In the genomic region with DNA sequence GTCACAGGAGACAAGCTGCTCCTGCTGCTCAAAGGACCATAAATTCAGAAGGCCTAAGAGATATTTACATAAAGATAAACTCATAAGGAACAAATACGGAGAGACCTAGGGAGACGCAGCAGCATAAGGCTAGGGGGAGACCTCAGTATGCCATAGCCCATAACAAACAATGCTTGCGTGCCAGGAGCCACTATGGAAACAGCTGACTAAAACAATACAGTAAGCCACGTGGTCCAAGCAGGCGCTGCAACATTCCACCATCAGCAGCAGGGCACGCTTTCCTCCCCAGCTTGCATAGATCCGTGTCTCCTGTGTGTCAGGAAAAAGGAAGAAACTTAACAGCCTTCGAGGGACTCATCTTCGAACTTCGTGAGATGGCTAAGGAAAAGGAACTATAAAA, we compare ENCODE assay signal across 11 mouse cellular contexts.
DNase-seq lines count a peak whose midpoint lies in the region; ATAC-seq lines count a peak whose summit lies in the region.
"Had no signal": no experiment of that assay in that cellular context is flagged by ENCODE, and none has a peak within 500 bp of the region (broad histone marks: within the 10 kb centered on the region; RNA-seq: fewer than 3 reads in every experiment).

No protein-coding gene starts in this region.

- peaks cover 9% of the 10 kb centered on the region; the same call in 1 of the 2 replicates for H3K4me1 ChIP-seq in heart, embryonic 12.5 days (replicated peaks)
- H3K4me1 ChIP-seq in megakaryocyte, embryonic 14.5 days: peaks cover 54% of the 10 kb centered on the region
- H3K4me1 ChIP-seq in intestine, embryonic 16.5 days (ENCODE audit: control insufficient read depth, insufficient read depth, low read length): peaks cover 5% of the 10 kb centered on the region; the same call in 1 of the 2 replicates
- peaks cover 17% of the 10 kb centered on the region for H3K4me1 ChIP-seq in neural tube, embryonic 15.5 days
- H3K4me1 ChIP-seq: liver, embryonic 15.5 days had no signal

- no peak overlapping the region for H3K27ac ChIP-seq in heart, embryonic 12.5 days (ENCODE audit: poor library complexity, severe bottlenecking)
- no peak overlapping the region for H3K27ac ChIP-seq in intestine, embryonic 16.5 days (ENCODE audit: low read length)
- no peak overlapping the region for H3K27ac ChIP-seq in neural tube, embryonic 15.5 days (replicated peaks)
- H3K27ac ChIP-seq: liver, embryonic 15.5 days had no signal

- no peak overlapping the region for H3K4me2 ChIP-seq in heart, embryonic 12.5 days
- no peak overlapping the region for H3K4me2 ChIP-seq in intestine, embryonic 16.5 days (ENCODE audit: low read depth, low read length)
- H3K4me2 ChIP-seq in neural tube, embryonic 15.5 days: no peak overlapping the region
- H3K4me2 ChIP-seq: liver, embryonic 15.5 days had no signal

- no peaks in the 10 kb centered on the region for H3K9me3 ChIP-seq in heart, embryonic 12.5 days (replicated peaks)
- peaks cover 5% of the 10 kb centered on the region; the same call in 1 of the 2 replicates for H3K9me3 ChIP-seq in megakaryocyte, embryonic 14.5 days
- H3K9me3 ChIP-seq in intestine, embryonic 16.5 days (ENCODE audit: control insufficient read depth, low read length): no peaks in the 10 kb centered on the region
- no peaks in the 10 kb centered on the region for H3K9me3 ChIP-seq in neural tube, embryonic 15.5 days (replicated peaks)
- H3K9me3 ChIP-seq: liver, embryonic 15.5 days had no signal

- DNase-seq in heart, postnatal 25 days (ENCODE audit: low spot score): no peak
- no peak for DNase-seq in right cerebral cortex, postnatal 10 days (ENCODE audit: low spot score in 2 of 2)
- no peak for DNase-seq in layer of hippocampus, adult 9-10 months (ENCODE audit: low spot score)
- DNase-seq: kidney, adult 11 months; thymus, postnatal 36 days had no signal

- WGBS in heart, embryonic 12.5 days: 52% methylated on average over 10 of the region's 10 CpGs
- 28% methylated on average over 10 of the region's 10 CpGs for WGBS in intestine, embryonic 16.5 days
- 30% methylated on average over 10 of the region's 10 CpGs for WGBS in neural tube, embryonic 15.5 days

- H3K4me3 ChIP-seq in heart, embryonic 12.5 days: no peak overlapping the region
- H3K4me3 ChIP-seq in megakaryocyte, embryonic 14.5 days (replicated peaks): peak overlapping the region; percentile 67
- no peak overlapping the region for H3K4me3 ChIP-seq in intestine, embryonic 16.5 days (ENCODE audit: low read length)
- no peak overlapping the region for H3K4me3 ChIP-seq in neural tube, embryonic 15.5 days (replicated peaks)
- H3K4me3 ChIP-seq: liver, embryonic 15.5 days had no signal

- H3K9ac ChIP-seq in heart, embryonic 12.5 days: no peak overlapping the region
- no peak overlapping the region for H3K9ac ChIP-seq in intestine, embryonic 16.5 days (ENCODE audit: low read depth, low read length)
- H3K9ac ChIP-seq in neural tube, embryonic 15.5 days (replicated peaks): no peak overlapping the region
- H3K9ac ChIP-seq: liver, embryonic 15.5 days had no signal

- no peaks in the 10 kb centered on the region for H3K36me3 ChIP-seq in heart, embryonic 12.5 days
- no peaks in the 10 kb centered on the region for H3K36me3 ChIP-seq in megakaryocyte, embryonic 14.5 days (replicated peaks; ENCODE audit: low read length)
- no peaks in the 10 kb centered on the region for H3K36me3 ChIP-seq in intestine, embryonic 16.5 days (ENCODE audit: control insufficient read depth, insufficient read depth, low read length)
- H3K36me3 ChIP-seq in neural tube, embryonic 15.5 days: no peaks in the 10 kb centered on the region
- H3K36me3 ChIP-seq: liver, embryonic 15.5 days had no signal

- ATAC-seq in heart, embryonic 12.5 days (ENCODE audit: insufficient number of reproducible peaks, low FRiP score): peak; percentile 64
- ATAC-seq in megakaryocyte, adult 5-6 weeks (ENCODE audit: poor library complexity, severe bottlenecking): no peak
- peak; percentile 69 for ATAC-seq in intestine, embryonic 16.5 days
- peak; percentile 45; the same call in 1 of the 2 replicates for ATAC-seq in neural tube, embryonic 15.5 days (ENCODE audit: low FRiP score)

- no peaks in the 10 kb centered on the region for H3K27me3 ChIP-seq in heart, embryonic 12.5 days (replicated peaks)
- H3K27me3 ChIP-seq in megakaryocyte, embryonic 14.5 days (replicated peaks): no peaks in the 10 kb centered on the region
- no peaks in the 10 kb centered on the region for H3K27me3 ChIP-seq in intestine, embryonic 16.5 days (replicated peaks; ENCODE audit: control insufficient read depth, insufficient read depth, low read length)
- no peaks in the 10 kb centered on the region for H3K27me3 ChIP-seq in neural tube, embryonic 15.5 days (replicated peaks)
- H3K27me3 ChIP-seq: liver, embryonic 15.5 days had no signal

- intact Hi-C loops in heart, postnatal 25 days (cut with DNase I): no loop called here
